Mouse (Mus musculus) thymus, postnatal 0 days (tissue): ENCODE results near the gene Nagk. TPM values are rescaled to one million over a fixed set of nuclear protein-coding genes. Genes with fewer than 3 reads are reported as not detected.
"Not testable (repeated sequence)": the region's sequence is repeated elsewhere in the genome, so short reads cannot be mapped to it uniquely, and the experiment has no call there.

ENCODE experiments used
- DNase-seq: peaks from one replicate; pipeline ENCODE4 v3.0.0-alpha.2; 2015; ENCODE audit warnings: low spot score
- polyA plus RNA-seq: library from polyadenylated mRNA; unstranded; fragments of >200 nt; fragmentation: Nextera tagmentation; extraction: Ambion mirVana; gene quantifications from 2 replicates; pipeline ENCODE4 v1.2.1, GENCODE M21; 2015

Nagk gene
- polyA plus RNA-seq: 42.1 and 43.5 TPM in 2 replicates

GRCm38 (mm10) chr6:83794760-83795296, at the start of gene Nagk:
Gene Nagk, plus strand, starts transcription at chr6:83794982.
- DNase-seq: peak; percentile 96

- no peak for DNase-seq
Observed at GRCm38 (mm10) chr6:83745466-83745865, 49.3 kb upstream of the Nagk start.

- no peak for DNase-seq
Observed at GRCm38 (mm10) chr6:83749286-83749685, 45.5 kb upstream of the Nagk start.

- DNase-seq: peak; percentile 57
Observed at GRCm38 (mm10) chr6:83750171-83750684, 44.6 kb upstream of the Nagk start.

GRCm38 (mm10) chr6:83756051-83756450, 38.7 kb upstream of the Nagk start:
- no peak for DNase-seq

GRCm38 (mm10) chr6:83762344-83762743, 32.4 kb upstream of the Nagk start, which contains the start of gene Ankrd53:
Gene Ankrd53, plus strand, starts transcription at chr6:83762644.
- no peak for DNase-seq

GRCm38 (mm10) chr6:83762880-83763431, 31.8 kb upstream of the Nagk start:
- DNase-seq: peak; percentile 21

GRCm38 (mm10) chr6:83766982-83767381, 27.8 kb upstream of the Nagk start:
- DNase-seq: no peak

GRCm38 (mm10) chr6:83768485-83768884, 26.3 kb upstream of the Nagk start:
- no peak for DNase-seq

GRCm38 (mm10) chr6:83774126-83774525, 20.7 kb upstream of the Nagk start:
- no peak for DNase-seq

- peak; percentile 61 for DNase-seq
Observed at GRCm38 (mm10) chr6:83774781-83775563, 19.8 kb upstream of the Nagk start.

GRCm38 (mm10) chr6:83775638-83776293, 19.0 kb upstream of the Nagk start, which contains the start of gene Tex261:
Gene Tex261, minus strand, starts transcription at chr6:83775813.
- peak; percentile 89 for DNase-seq

GRCm38 (mm10) chr6:83778306-83778705, 16.5 kb upstream of the Nagk start:
- DNase-seq: no peak

- peak; percentile 60 for DNase-seq
Observed at GRCm38 (mm10) chr6:83779026-83779425, 15.8 kb upstream of the Nagk start.

- no peak for DNase-seq
Observed at GRCm38 (mm10) chr6:83786426-83786825, 8.4 kb upstream of the Nagk start.

GRCm38 (mm10) chr6:83788554-83788953, 6.2 kb upstream of the Nagk start:
- no peak for DNase-seq

- DNase-seq: not testable (repeated sequence)
Observed at GRCm38 (mm10) chr6:83790533-83790932, 4.2 kb upstream of the Nagk start.

- no peak for DNase-seq
Observed at GRCm38 (mm10) chr6:83791251-83791890, 3.4 kb upstream of the Nagk start.

- peak; percentile 12 for DNase-seq
Observed at GRCm38 (mm10) chr6:83795492-83795900, 714 bp downstream of the Nagk start.

GRCm38 (mm10) chr6:83796686-83797085, 1.9 kb downstream of the Nagk start:
- no peak for DNase-seq

GRCm38 (mm10) chr6:83802033-83802432, 7.3 kb downstream of the Nagk start:
- no peak for DNase-seq
